Mouse (Mus musculus): ENCODE results near the gene Gm20388. TPM values are rescaled to one million over a fixed set of nuclear protein-coding genes. Genes with fewer than 3 reads are reported as not detected.

The Gm20388 gene
- polyA plus RNA-seq, 1 experiment from 2014 or later: not detected

GRCm38 (mm10) chr8:123866971-123867370 lies 3956.3 kb downstream of the Gm20388 start:
- Histone ChIP-seq H3K27me3 (ENCODE audit: control insufficient read depth, insufficient read depth, low read length) (peaks cover 3% of the 10 kb centered on the region; the same call in 1 of the 2 replicates), H3K9ac (ENCODE audit: low read length) (no peak overlapping the region), H3K4me2 (ENCODE audit: low read depth, severe bottlenecking) (no peak overlapping the region), H3K27ac (replicated peaks; ENCODE audit: low read depth, low read length) (no peak overlapping the region), H3K9me3 (ENCODE audit: control insufficient read depth, low read length) (no peaks in the 10 kb centered on the region), H3K4me3 (ENCODE audit: low read depth, low read length) (no peak overlapping the region), H3K4me1 (ENCODE audit: control insufficient read depth, insufficient read depth, low read length) (no peaks in the 10 kb centered on the region), H3K36me3 (ENCODE audit: control insufficient read depth, insufficient read depth, low read length) (no peaks in the 10 kb centered on the region)
- 48% methylated on average over 5 of the region's 5 CpGs for WGBS
- no peak for DNase-seq (ENCODE audit: low spot score)
- no peak for ATAC-seq (ENCODE audit: insufficient number of reproducible peaks, low FRiP score, low TSS enrichment, low read depth)

- no peak overlapping the region for H3K4me2 ChIP-seq (ENCODE audit: low read depth, severe bottlenecking)
- no peaks in the 10 kb centered on the region for H3K4me1 ChIP-seq (ENCODE audit: control insufficient read depth, insufficient read depth, low read length)
- H3K27me3 ChIP-seq (ENCODE audit: control insufficient read depth, insufficient read depth, low read length): no peaks in the 10 kb centered on the region
- H3K9me3 ChIP-seq (ENCODE audit: control insufficient read depth, low read length): no peaks in the 10 kb centered on the region
- DNase-seq (ENCODE audit: low spot score): no peak
- H3K4me3 ChIP-seq (ENCODE audit: low read depth, low read length): no peak overlapping the region
- no peak overlapping the region for H3K27ac ChIP-seq (replicated peaks; ENCODE audit: low read depth, low read length)
- 75% methylated on average over 9 of the region's 9 CpGs for WGBS
- H3K9ac ChIP-seq (ENCODE audit: low read length): no peak overlapping the region
- ATAC-seq (ENCODE audit: insufficient number of reproducible peaks, low FRiP score, low TSS enrichment, low read depth): no peak
- H3K36me3 ChIP-seq (ENCODE audit: control insufficient read depth, insufficient read depth, low read length): no peaks in the 10 kb centered on the region
Measured at GRCm38 (mm10) chr8:123872048-123872447, 3961.4 kb downstream of the Gm20388 start.

GRCm38 (mm10) chr8:123873364-123873763 lies 3962.7 kb downstream of the Gm20388 start:
- DNase-seq (ENCODE audit: low spot score) (no peak), ATAC-seq (ENCODE audit: insufficient number of reproducible peaks, low FRiP score, low TSS enrichment, low read depth) (no peak)
- Histone ChIP-seq H3K9ac (ENCODE audit: low read length) (no peak overlapping the region), H3K4me2 (ENCODE audit: low read depth, severe bottlenecking) (no peak overlapping the region), H3K27me3 (ENCODE audit: control insufficient read depth, insufficient read depth, low read length) (no peaks in the 10 kb centered on the region), H3K4me3 (ENCODE audit: low read depth, low read length) (no peak overlapping the region), H3K4me1 (ENCODE audit: control insufficient read depth, insufficient read depth, low read length) (no peaks in the 10 kb centered on the region), H3K9me3 (ENCODE audit: control insufficient read depth, low read length) (no peaks in the 10 kb centered on the region), H3K27ac (replicated peaks; ENCODE audit: low read depth, low read length) (no peak overlapping the region), H3K36me3 (ENCODE audit: control insufficient read depth, insufficient read depth, low read length) (no peaks in the 10 kb centered on the region)
- WGBS: 81% methylated on average over 6 of the region's 6 CpGs

GRCm38 (mm10) chr8:123874324-123874723 lies 3963.7 kb downstream of the Gm20388 start:
- H3K4me2 ChIP-seq (ENCODE audit: low read depth, severe bottlenecking): no peak overlapping the region
- DNase-seq (ENCODE audit: low spot score) (no peak), ATAC-seq (ENCODE audit: insufficient number of reproducible peaks, low FRiP score, low TSS enrichment, low read depth) (no peak)
- H3K36me3 ChIP-seq (ENCODE audit: control insufficient read depth, insufficient read depth, low read length): no peaks in the 10 kb centered on the region
- no peaks in the 10 kb centered on the region for H3K27me3 ChIP-seq (ENCODE audit: control insufficient read depth, insufficient read depth, low read length)
- WGBS: 83% methylated on average over 11 of the region's 11 CpGs
- H3K4me3 ChIP-seq (ENCODE audit: low read depth, low read length): no peak overlapping the region
- no peaks in the 10 kb centered on the region for H3K4me1 ChIP-seq (ENCODE audit: control insufficient read depth, insufficient read depth, low read length)
- no peak overlapping the region for H3K9ac ChIP-seq (ENCODE audit: low read length)
- H3K27ac ChIP-seq (replicated peaks; ENCODE audit: low read depth, low read length): no peak overlapping the region
- no peaks in the 10 kb centered on the region for H3K9me3 ChIP-seq (ENCODE audit: control insufficient read depth, low read length)

- H3K9me3 ChIP-seq (ENCODE audit: control insufficient read depth, low read length): no peaks in the 10 kb centered on the region
- DNase-seq (ENCODE audit: low spot score): no peak
- no peak overlapping the region for H3K4me2 ChIP-seq (ENCODE audit: low read depth, severe bottlenecking)
- H3K27me3 ChIP-seq (ENCODE audit: control insufficient read depth, insufficient read depth, low read length): no peaks in the 10 kb centered on the region
- WGBS: 81% methylated on average over 2 of the region's 2 CpGs
- no peak overlapping the region for H3K4me3 ChIP-seq (ENCODE audit: low read depth, low read length)
- H3K27ac ChIP-seq (replicated peaks; ENCODE audit: low read depth, low read length): no peak overlapping the region
- no peak for ATAC-seq (ENCODE audit: insufficient number of reproducible peaks, low FRiP score, low TSS enrichment, low read depth)
- no peaks in the 10 kb centered on the region for H3K36me3 ChIP-seq (ENCODE audit: control insufficient read depth, insufficient read depth, low read length)
- no peak overlapping the region for H3K9ac ChIP-seq (ENCODE audit: low read length)
- H3K4me1 ChIP-seq (ENCODE audit: control insufficient read depth, insufficient read depth, low read length): no peaks in the 10 kb centered on the region
Measured at GRCm38 (mm10) chr8:123877865-123878264, 3967.2 kb downstream of the Gm20388 start.

GRCm38 (mm10) chr8:123880271-123880670 lies 3969.6 kb downstream of the Gm20388 start:
- Histone ChIP-seq H3K4me1 (ENCODE audit: control insufficient read depth, insufficient read depth, low read length) (no peaks in the 10 kb centered on the region; the same call in 1 of the 2 replicates), H3K9ac (ENCODE audit: low read length) (no peak overlapping the region), H3K36me3 (ENCODE audit: control insufficient read depth, insufficient read depth, low read length) (no peaks in the 10 kb centered on the region), H3K27ac (replicated peaks; ENCODE audit: low read depth, low read length) (no peak overlapping the region), H3K27me3 (ENCODE audit: control insufficient read depth, insufficient read depth, low read length) (peaks cover 6% of the 10 kb centered on the region; the same call in 1 of the 2 replicates), H3K4me3 (ENCODE audit: low read depth, low read length) (no peak overlapping the region), H3K4me2 (ENCODE audit: low read depth, severe bottlenecking) (no peak overlapping the region), H3K9me3 (ENCODE audit: control insufficient read depth, low read length) (no peaks in the 10 kb centered on the region)
- 68% methylated on average over 10 of the region's 10 CpGs for WGBS
- no peak for ATAC-seq (ENCODE audit: insufficient number of reproducible peaks, low FRiP score, low TSS enrichment, low read depth)
- no peak for DNase-seq (ENCODE audit: low spot score)

- 53% methylated on average over 4 of the region's 4 CpGs for WGBS
- no peak overlapping the region for H3K9ac ChIP-seq (ENCODE audit: low read length)
- DNase-seq (ENCODE audit: low spot score) (no peak), ATAC-seq (ENCODE audit: insufficient number of reproducible peaks, low FRiP score, low TSS enrichment, low read depth) (no peak)
- no peak overlapping the region for H3K4me2 ChIP-seq (ENCODE audit: low read depth, severe bottlenecking)
- no peak overlapping the region for H3K27ac ChIP-seq (replicated peaks; ENCODE audit: low read depth, low read length)
- no peaks in the 10 kb centered on the region; the same call in 1 of the 2 replicates for H3K4me1 ChIP-seq (ENCODE audit: control insufficient read depth, insufficient read depth, low read length)
- no peaks in the 10 kb centered on the region for H3K9me3 ChIP-seq (ENCODE audit: control insufficient read depth, low read length)
- H3K36me3 ChIP-seq (ENCODE audit: control insufficient read depth, insufficient read depth, low read length): no peaks in the 10 kb centered on the region
- H3K27me3 ChIP-seq (ENCODE audit: control insufficient read depth, insufficient read depth, low read length): peaks cover 6% of the 10 kb centered on the region; the same call in 1 of the 2 replicates
- H3K4me3 ChIP-seq (ENCODE audit: low read depth, low read length): no peak overlapping the region
Measured at GRCm38 (mm10) chr8:123880821-123881350, 3970.2 kb downstream of the Gm20388 start.

- WGBS: 72% methylated on average over 2 of the region's 2 CpGs
Measured at GRCm38 (mm10) chr8:123882412-123882811, 3971.8 kb downstream of the Gm20388 start.

GRCm38 (mm10) chr8:123883094-123883493 lies 3972.5 kb downstream of the Gm20388 start:
- H3K4me3 ChIP-seq (ENCODE audit: low read depth, low read length): no peak overlapping the region
- DNase-seq (ENCODE audit: low spot score) (no peak), ATAC-seq (ENCODE audit: insufficient number of reproducible peaks, low FRiP score, low TSS enrichment, low read depth) (no peak)
- no peaks in the 10 kb centered on the region for H3K36me3 ChIP-seq (ENCODE audit: control insufficient read depth, insufficient read depth, low read length)
- H3K27me3 ChIP-seq (ENCODE audit: control insufficient read depth, insufficient read depth, low read length): peaks cover 6% of the 10 kb centered on the region; the same call in 1 of the 2 replicates
- no peak overlapping the region for H3K27ac ChIP-seq (replicated peaks; ENCODE audit: low read depth, low read length)
- H3K4me2 ChIP-seq (ENCODE audit: low read depth, severe bottlenecking): no peak overlapping the region
- no peaks in the 10 kb centered on the region for H3K9me3 ChIP-seq (ENCODE audit: control insufficient read depth, low read length)
- WGBS: 80% methylated on average over 4 of the region's 4 CpGs
- no peaks in the 10 kb centered on the region; the same call in 1 of the 2 replicates for H3K4me1 ChIP-seq (ENCODE audit: control insufficient read depth, insufficient read depth, low read length)
- H3K9ac ChIP-seq (ENCODE audit: low read length): no peak overlapping the region

More at GRCm38 (mm10) chr8:123882412-123882811, 3971.8 kb downstream of the Gm20388 start:
- ATAC-seq (ENCODE audit: insufficient number of reproducible peaks, low FRiP score, low TSS enrichment, low read depth): no peak
- Histone ChIP-seq H3K27ac (replicated peaks; ENCODE audit: low read depth, low read length) (no peak overlapping the region), H3K9ac (ENCODE audit: low read length) (no peak overlapping the region), H3K9me3 (ENCODE audit: control insufficient read depth, low read length) (no peaks in the 10 kb centered on the region), H3K4me3 (ENCODE audit: low read depth, low read length) (no peak overlapping the region), H3K4me1 (ENCODE audit: control insufficient read depth, insufficient read depth, low read length) (no peaks in the 10 kb centered on the region; the same call in 1 of the 2 replicates), H3K36me3 (ENCODE audit: control insufficient read depth, insufficient read depth, low read length) (no peaks in the 10 kb centered on the region), H3K27me3 (ENCODE audit: control insufficient read depth, insufficient read depth, low read length) (peaks cover 6% of the 10 kb centered on the region; the same call in 1 of the 2 replicates), H3K4me2 (ENCODE audit: low read depth, severe bottlenecking) (no peak overlapping the region)
- DNase-seq (ENCODE audit: low spot score): no peak
